Mouse (Mus musculus): ENCODE results near the gene Tsc22d1. TPM values are rescaled to one million over a fixed set of nuclear protein-coding genes. Genes with fewer than 3 reads are reported as not detected.
A peak's percentile ranks its signal among the peaks of the same experiment; 100 is the strongest.

The Tsc22d1 gene
- polyA plus RNA-seq (2016; fragmentation: Nextera tagmentation; extraction: Ambion mirVana), result 316 and 343 TPM in 2 replicates

DNA sequence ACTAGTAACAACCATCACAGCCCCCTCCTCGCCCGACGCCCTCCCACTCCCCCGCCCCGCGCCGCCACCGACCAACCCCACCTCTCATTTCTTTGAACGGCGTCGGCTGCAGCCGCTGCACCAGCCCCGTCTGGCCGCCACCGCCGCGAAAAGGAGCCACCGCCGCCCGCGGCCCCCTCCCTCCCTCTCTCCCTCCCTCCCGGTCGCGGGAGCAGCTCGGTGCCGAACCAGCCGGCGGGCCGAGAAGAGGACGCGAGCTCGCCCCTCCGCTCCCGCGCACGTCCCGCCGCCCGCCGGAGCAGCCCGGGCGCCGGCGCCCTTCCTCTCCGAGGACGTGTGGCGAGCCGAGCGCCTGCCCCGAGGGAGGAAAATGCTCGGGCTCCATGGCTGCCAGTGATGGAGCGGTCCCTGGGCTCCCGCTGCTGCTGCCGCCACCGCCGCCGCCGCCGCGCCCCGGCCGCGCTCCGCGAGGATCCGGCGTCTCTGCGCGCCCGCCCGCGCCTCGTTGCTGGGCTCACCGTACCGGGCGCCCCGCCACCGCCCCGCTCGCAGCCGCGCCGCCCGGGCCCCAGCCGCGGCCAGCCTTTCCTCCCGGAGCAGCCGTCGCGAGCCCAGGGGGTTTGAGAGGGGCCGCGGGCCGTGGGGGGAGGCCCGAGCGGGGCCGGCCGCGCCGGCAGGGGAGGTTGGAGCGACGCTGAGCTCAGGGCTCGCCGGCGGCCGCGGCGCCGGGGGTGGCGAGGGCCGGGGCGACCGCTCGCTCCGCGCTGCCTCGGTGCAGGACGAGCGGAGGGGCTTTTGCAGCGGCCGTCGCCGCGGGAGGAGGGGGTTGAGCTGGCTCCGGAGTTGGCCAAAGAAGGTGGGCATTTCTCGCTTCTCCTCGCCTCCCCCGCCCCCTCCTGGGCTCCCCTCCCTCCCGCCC, at the start of gene Tsc22d1:
Gene Tsc22d1 (plus strand): TSS at position 100 of the 919 bp plus-strand sequence.
- Histone ChIP-seq H3K9me3 (replicated peaks) (no peaks in the 10 kb centered on the region), H3K27me3 (ENCODE audit: low read depth, poor library complexity, severe bottlenecking) (no peaks in the 10 kb centered on the region), H3K4me1 (peaks cover 52% of the 10 kb centered on the region), H3K27ac (peak within 1 kb of the TSS; percentile 99), H3K36me3 (peaks cover 30% of the 10 kb centered on the region), H3K4me3 (peak within 1 kb of the TSS; percentile 94)
- DNase-seq (ENCODE audit: low spot score), result no peak
- 3% methylated on average over 120 of the region's 128 CpGs for WGBS

DNA sequence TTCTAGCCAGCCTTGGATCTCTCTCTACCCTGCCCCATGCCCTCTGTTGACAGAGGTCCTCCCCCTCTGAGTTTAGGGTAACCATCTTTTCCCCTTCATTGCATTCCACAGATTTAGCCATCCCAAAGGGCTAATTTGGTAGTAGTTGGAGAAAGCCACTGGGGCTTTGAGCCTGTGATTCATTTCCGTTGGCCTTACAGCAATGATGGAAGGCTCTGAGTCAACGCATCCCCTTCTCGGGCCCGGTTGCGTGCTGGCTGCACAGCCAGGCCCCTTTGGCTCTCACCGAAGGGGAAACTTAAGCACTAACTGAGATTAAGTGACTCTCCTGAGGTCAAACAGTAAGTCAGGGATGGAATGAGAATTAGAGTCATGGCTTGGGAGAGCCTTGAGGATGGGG, 41.1 kb upstream of the Tsc22d1 start:
- no peak overlapping the region for H3K27ac ChIP-seq
- H3K9me3 ChIP-seq (replicated peaks), result no peaks in the 10 kb centered on the region
- 95% methylated on average over 6 of the region's 6 CpGs for WGBS
- H3K4me1 ChIP-seq, result peaks cover 5% of the 10 kb centered on the region; the same call in 1 of the 2 replicates
- H3K36me3 ChIP-seq, result no peaks in the 10 kb centered on the region
- no peaks in the 10 kb centered on the region for H3K27me3 ChIP-seq (ENCODE audit: low read depth, poor library complexity, severe bottlenecking)
- no peak for DNase-seq (ENCODE audit: low spot score)
- H3K4me3 ChIP-seq, result no peak overlapping the region

DNA sequence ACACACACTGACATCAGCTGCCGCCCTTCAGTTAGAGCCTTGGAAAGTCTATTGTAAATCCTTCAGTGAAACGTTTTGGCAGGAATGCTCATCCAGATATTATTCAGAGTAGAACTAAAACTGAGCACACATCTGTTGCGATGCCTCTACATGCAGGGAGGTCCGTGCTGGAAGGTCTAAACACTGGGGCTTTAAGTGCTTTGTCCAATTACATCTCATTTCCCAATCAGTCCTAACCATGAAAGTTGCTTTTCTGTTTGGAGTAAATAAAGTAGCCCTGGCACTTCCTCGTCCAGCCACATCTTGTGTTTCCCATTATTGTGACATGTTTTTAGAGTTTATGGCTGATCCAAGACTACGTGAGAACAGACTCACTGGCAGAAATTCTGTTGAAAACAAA, 40.2 kb upstream of the Tsc22d1 start:
- no peaks in the 10 kb centered on the region for H3K27me3 ChIP-seq (ENCODE audit: low read depth, poor library complexity, severe bottlenecking)
- no peaks in the 10 kb centered on the region for H3K36me3 ChIP-seq
- H3K27ac ChIP-seq, result no peak overlapping the region
- peaks cover 5% of the 10 kb centered on the region; the same call in 1 of the 2 replicates for H3K4me1 ChIP-seq
- H3K4me3 ChIP-seq, result no peak overlapping the region
- DNase-seq (ENCODE audit: low spot score), result no peak
- no peaks in the 10 kb centered on the region for H3K9me3 ChIP-seq (replicated peaks)
- 84% methylated on average over 6 of the region's 6 CpGs for WGBS

DNA sequence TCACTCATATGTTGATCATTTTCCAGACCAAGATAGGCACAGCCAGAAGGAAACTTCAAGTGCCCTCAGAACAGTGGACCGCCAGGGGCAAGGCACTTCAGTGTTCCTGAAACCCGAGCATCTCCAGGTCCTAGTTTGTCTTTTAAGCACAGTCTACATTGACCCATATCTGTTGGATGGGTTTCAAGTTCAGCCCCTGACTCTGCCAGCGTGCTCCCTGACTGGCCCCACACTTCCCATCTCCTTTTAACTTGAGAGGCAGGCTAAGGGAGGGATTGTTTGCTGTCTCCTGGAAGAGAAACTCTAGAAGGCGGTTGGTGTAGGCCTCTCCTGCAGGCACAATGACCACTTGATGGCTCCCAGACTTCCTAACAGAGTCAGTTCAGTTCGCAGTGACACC, 38.2 kb upstream of the Tsc22d1 start:
- DNase-seq (ENCODE audit: low spot score), result no peak
- Histone ChIP-seq H3K36me3 (no peaks in the 10 kb centered on the region), H3K4me1 (peaks cover 3% of the 10 kb centered on the region; the same call in 1 of the 2 replicates), H3K9me3 (replicated peaks) (no peaks in the 10 kb centered on the region), H3K27me3 (ENCODE audit: low read depth, poor library complexity, severe bottlenecking) (no peaks in the 10 kb centered on the region), H3K27ac (no peak overlapping the region), H3K4me3 (no peak overlapping the region)
- 78% methylated on average over 5 of the region's 5 CpGs for WGBS

DNA sequence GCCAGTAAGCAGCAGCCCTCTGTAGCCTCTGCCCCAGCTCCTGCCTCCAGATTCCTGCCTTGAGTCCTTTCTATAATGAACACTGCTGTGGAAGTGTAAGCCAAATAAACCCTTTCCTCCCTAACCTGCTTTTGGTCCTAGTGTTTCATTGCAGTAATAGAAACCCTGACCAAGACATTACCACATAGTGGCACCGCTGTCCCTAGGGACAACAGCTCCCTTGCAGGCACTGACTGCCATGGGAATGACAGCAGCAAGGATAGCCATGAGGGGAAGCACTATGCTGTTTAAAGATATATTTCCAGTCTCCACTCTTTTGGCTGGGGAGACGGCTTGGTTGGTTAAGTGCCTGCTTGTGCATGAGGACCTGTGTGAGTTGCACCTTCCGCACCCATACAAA, 35.4 kb upstream of the Tsc22d1 start:
- H3K27me3 ChIP-seq (ENCODE audit: low read depth, poor library complexity, severe bottlenecking), result no peaks in the 10 kb centered on the region
- no peaks in the 10 kb centered on the region for H3K4me1 ChIP-seq
- WGBS, result 88% methylated on average over 3 of the region's 3 CpGs
- H3K4me3 ChIP-seq, result no peak overlapping the region
- no peaks in the 10 kb centered on the region for H3K36me3 ChIP-seq
- DNase-seq (ENCODE audit: low spot score), result no peak
- H3K9me3 ChIP-seq (replicated peaks), result no peaks in the 10 kb centered on the region
- H3K27ac ChIP-seq, result no peak overlapping the region

DNA sequence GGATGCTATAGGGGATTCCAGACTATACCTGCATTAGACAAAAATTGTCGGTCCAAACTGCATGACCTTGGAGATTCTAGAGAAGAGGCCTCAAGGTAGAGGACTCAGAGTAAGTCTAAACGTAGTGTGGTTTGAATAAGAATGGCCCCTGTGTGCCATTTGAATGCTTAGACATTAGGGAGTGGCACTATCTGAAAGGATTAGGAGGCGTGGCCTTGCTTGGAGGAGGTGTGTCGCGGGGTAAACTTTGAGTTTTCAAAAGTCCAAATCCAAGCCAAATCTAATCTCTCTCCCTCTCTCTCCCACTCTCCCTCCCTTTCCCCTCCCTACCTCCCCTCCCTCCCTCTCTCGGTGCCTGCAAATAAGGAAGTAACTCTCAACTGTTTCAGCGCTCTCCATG, 26.7 kb upstream of the Tsc22d1 start:
- H3K4me3 ChIP-seq, result no peak overlapping the region
- no peak overlapping the region for H3K27ac ChIP-seq
- H3K4me1 ChIP-seq, result no peaks in the 10 kb centered on the region
- 79% methylated on average over 7 of the region's 7 CpGs for WGBS
- H3K27me3 ChIP-seq (ENCODE audit: low read depth, poor library complexity, severe bottlenecking), result no peaks in the 10 kb centered on the region
- no peaks in the 10 kb centered on the region for H3K36me3 ChIP-seq
- DNase-seq (ENCODE audit: low spot score), result no peak
- H3K9me3 ChIP-seq (replicated peaks), result no peaks in the 10 kb centered on the region

DNA sequence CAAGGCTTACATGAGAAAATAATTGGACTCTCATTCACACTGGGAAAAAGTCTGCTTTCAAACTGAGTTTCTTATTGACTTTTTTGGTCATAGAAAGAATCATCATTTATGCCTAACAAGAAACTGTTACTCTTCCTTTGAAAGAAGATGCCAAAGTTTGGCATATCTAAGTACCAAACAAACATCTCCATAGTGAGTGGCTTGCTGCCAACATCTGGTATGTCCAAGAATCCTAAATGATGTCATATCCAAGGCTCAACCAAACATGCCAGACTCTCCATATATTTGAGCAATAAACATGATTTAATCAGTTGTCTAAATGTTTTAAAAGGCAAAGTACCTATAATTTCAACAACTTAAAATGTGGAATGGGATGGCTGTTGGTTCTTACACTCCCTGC, 16.5 kb upstream of the Tsc22d1 start:
- no peak for DNase-seq (ENCODE audit: low spot score)

DNA sequence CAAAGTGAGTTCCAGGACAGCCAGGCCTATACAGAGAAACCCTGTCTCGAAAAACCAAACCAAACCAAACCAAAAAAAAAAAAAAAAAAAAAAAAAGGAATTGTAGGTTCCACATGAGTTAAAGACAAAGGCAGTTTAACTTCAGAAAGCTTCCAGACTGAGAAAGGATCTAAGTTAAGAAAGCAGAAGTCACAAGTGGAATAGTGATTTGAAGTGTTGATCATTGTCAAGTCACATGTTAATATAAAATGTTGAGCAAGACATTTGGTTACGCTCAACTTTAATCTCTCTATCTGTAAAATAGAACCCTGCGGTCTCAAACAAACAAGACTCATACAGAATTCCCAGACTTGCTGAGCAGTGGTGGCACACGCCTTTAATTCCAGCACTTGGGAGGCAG, 12.2 kb upstream of the Tsc22d1 start:
- WGBS, result 91% methylated on average over 4 of the region's 4 CpGs

More for the DNA sequence above, 16.5 kb upstream of the Tsc22d1 start:
- Histone ChIP-seq H3K27me3 (ENCODE audit: low read depth, poor library complexity, severe bottlenecking) (no peaks in the 10 kb centered on the region), H3K4me1 (no peaks in the 10 kb centered on the region), H3K9me3 (replicated peaks) (no peaks in the 10 kb centered on the region), H3K27ac (no peak overlapping the region), H3K36me3 (no peaks in the 10 kb centered on the region), H3K4me3 (no peak overlapping the region)

DNA sequence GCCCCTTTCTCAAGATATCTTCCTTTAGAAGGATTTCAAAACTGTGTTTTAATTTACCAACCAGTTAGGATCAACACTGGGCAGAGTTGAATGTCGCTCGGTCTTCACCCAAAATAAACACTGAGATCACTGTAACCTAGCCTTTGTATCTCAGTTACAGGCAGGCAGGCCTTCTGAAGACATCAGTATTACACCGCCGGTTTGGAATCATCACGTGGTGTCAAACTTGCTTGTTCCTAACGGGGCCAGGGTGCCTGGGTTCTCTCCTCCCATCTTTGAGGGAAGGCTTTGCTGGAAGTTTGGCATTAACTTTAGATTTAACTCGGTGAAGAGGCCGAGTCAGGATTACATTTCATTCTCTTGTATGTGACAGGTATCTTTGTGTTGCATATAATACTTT, 5.7 kb upstream of the Tsc22d1 start:
- no peak for DNase-seq (ENCODE audit: low spot score)
- Histone ChIP-seq H3K27me3 (ENCODE audit: low read depth, poor library complexity, severe bottlenecking) (no peaks in the 10 kb centered on the region), H3K4me3 (no peak overlapping the region), H3K27ac (no peak overlapping the region), H3K4me1 (peaks cover 14% of the 10 kb centered on the region), H3K36me3 (no peaks in the 10 kb centered on the region), H3K9me3 (replicated peaks) (no peaks in the 10 kb centered on the region)
- WGBS, result 70% methylated on average over 8 of the region's 8 CpGs

More for the DNA sequence above, 12.2 kb upstream of the Tsc22d1 start:
- Histone ChIP-seq H3K27ac (no peak overlapping the region), H3K4me1 (no peaks in the 10 kb centered on the region), H3K9me3 (replicated peaks) (no peaks in the 10 kb centered on the region), H3K36me3 (no peaks in the 10 kb centered on the region), H3K4me3 (no peak overlapping the region), H3K27me3 (ENCODE audit: low read depth, poor library complexity, severe bottlenecking) (no peaks in the 10 kb centered on the region)
- no peak for DNase-seq (ENCODE audit: low spot score)

DNA sequence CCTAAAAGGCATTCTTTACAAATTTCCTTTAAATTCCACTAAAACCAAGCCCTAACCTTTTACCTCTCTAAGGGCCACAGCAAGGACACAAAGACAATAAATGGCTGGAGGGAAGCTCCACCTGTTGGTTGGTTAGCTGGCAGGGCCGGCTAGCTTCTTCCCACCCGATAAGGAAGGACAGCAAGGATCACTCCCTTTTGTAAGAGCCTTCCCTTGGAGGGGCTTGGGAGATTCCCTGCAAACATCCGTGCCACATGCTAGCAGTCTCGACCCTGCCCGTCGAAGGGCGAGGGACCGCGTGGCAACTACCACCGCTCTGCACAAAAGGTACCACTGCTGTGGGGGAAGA, 1.0 kb upstream of the Tsc22d1 start:
- Histone ChIP-seq H3K9me3 (replicated peaks) (no peaks in the 10 kb centered on the region), H3K27me3 (ENCODE audit: low read depth, poor library complexity, severe bottlenecking) (no peaks in the 10 kb centered on the region), H3K36me3 (peaks cover 26% of the 10 kb centered on the region), H3K4me3 (peak overlapping the region; percentile 94), H3K27ac (peak overlapping the region; percentile 99), H3K4me1 (peaks cover 43% of the 10 kb centered on the region)
- no peak for DNase-seq (ENCODE audit: low spot score)
- WGBS, result under 1% methylated on average over 10 of the region's 10 CpGs

DNA sequence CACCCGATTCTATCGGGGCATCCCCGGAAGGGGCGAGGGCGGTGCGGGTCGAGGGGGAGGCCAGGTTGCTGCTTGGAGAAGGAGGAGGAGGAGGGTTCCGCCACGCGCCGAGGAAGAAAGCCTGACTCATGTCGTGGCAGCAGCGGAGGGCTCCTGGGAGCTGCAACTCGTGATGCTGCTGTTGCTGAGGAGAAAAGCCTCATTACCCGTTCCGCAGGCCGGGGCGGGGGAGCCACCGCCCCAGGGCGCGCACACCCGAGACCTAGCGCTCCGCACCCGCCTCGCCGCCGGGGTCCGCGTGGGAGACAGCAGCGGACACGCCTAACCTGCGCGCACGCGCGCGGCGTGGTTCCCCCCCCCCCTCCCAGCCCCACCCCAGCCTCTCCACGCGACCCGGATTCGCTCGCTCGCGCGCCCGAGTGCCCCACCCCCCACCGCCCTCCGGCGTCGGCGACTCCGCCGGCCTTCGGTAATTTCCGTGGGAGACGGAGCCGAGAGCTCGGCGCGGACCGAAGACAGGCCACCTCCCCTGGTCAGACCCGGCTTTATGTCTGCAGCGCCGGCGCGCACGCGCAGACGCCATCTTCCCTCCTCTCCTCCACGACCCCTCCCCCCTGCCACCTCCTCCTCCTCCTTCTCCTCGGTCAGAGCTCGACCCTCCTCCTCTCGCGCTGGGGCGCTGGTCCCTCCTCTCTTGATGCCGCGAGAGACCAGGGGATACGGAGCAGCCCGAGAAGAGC, 469 bp upstream of the Tsc22d1 start:
- peak; percentile 98 for DNase-seq (ENCODE audit: low spot score)
- H3K27me3 ChIP-seq (ENCODE audit: low read depth, poor library complexity, severe bottlenecking), result no peaks in the 10 kb centered on the region
- H3K36me3 ChIP-seq, result peaks cover 30% of the 10 kb centered on the region
- under 1% methylated on average over 66 of the region's 81 CpGs for WGBS
- peak overlapping the region; percentile 94 for H3K4me3 ChIP-seq
- peak overlapping the region; percentile 99 for H3K27ac ChIP-seq
- H3K4me1 ChIP-seq, result peaks cover 48% of the 10 kb centered on the region
- H3K9me3 ChIP-seq (replicated peaks), result no peaks in the 10 kb centered on the region

DNA sequence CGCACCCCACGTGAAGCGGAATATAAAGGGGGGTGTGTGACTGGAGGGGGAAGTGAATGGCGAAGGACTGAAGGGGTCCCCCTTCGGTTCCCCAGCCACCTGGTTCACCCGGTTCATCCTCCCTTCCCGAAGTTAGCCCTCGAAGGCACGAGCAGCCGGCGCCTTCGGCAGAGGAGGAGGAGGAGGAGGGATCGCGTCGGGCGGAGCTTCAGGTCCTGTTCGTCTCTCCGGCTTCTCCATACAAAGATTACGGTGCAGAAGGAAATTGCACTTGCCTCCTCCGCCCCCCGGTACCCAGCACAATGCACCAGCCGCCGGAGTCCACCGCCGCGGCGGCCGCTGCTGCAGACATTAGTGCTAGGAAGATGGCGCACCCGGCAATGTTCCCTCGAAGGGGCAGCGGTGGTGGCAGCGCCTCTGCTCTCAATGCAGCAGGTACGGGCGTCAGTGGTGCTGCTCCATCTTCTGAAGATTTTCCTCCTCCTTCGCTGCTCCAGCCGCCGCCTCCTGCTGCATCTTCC, 1.1 kb downstream of the Tsc22d1 start:
- Histone ChIP-seq H3K9me3 (replicated peaks) (no peaks in the 10 kb centered on the region), H3K4me3 (peak overlapping the region; percentile 94), H3K36me3 (peaks cover 36% of the 10 kb centered on the region), H3K27me3 (ENCODE audit: low read depth, poor library complexity, severe bottlenecking) (no peaks in the 10 kb centered on the region), H3K4me1 (peaks cover 58% of the 10 kb centered on the region), H3K27ac (peak overlapping the region; percentile 99)
- under 1% methylated on average over 37 of the region's 38 CpGs for WGBS
- peak; percentile 69 for DNase-seq (ENCODE audit: low spot score)
